Mouse (Mus musculus) embryonic facial prominence, embryonic 15.5 days (tissue): ENCODE results near the gene Rpa1. TPM values are rescaled to one million over a fixed set of nuclear protein-coding genes. Genes with fewer than 3 reads are reported as not detected.

ENCODE experiments used
- ATAC-seq: fragments of 200-750 bp; cut with Nextera tagmentation; 2 replicates; pipeline ENCODE4 v1.8.0; 2017; ENCODE audit warnings: low read depth, moderate TSS enrichment; ENCODE audit not compliant: insufficient number of reproducible peaks, low FRiP score, low TSS enrichment
- H3K27ac ChIP-seq: fragments of 300-500 bp; sonication (generic); replicated peaks from 2 replicates; pipeline ENCODE4 v1.5.1; 2015; ENCODE audit warnings: mild to moderate bottlenecking, inconsistent platforms
- H3K27me3 ChIP-seq: fragments of 300-500 bp; sonication (generic); 2 replicates; pipeline ENCODE4 v1.6.1; 2015; ENCODE audit warnings: inconsistent platforms
- H3K36me3 ChIP-seq: fragments of 300-500 bp; sonication (generic); 2 replicates; pipeline ENCODE4 v1.6.1; 2015; ENCODE audit warnings: mild to moderate bottlenecking, inconsistent platforms
- H3K4me1 ChIP-seq: fragments of 300-500 bp; sonication (generic); 2 replicates; pipeline ENCODE4 v1.6.1; 2015; ENCODE audit warnings: inconsistent platforms
- H3K4me2 ChIP-seq: fragments of 300-500 bp; sonication (generic); replicated peaks from 2 replicates; pipeline ENCODE4 v1.6.1; 2015; ENCODE audit warnings: mild to moderate bottlenecking, inconsistent platforms
- H3K4me3 ChIP-seq: fragments of 300-500 bp; sonication (generic); replicated peaks from 2 replicates; pipeline ENCODE4 v1.5.1; 2015; ENCODE audit warnings: mild to moderate bottlenecking, inconsistent platforms
- H3K9ac ChIP-seq: fragments of 300-500 bp; sonication (generic); 2 replicates; pipeline ENCODE4 v1.6.1; 2015; ENCODE audit warnings: inconsistent platforms
- H3K9me3 ChIP-seq: fragments of 300-500 bp; sonication (generic); replicated peaks from 2 replicates; pipeline ENCODE4 v1.6.1; 2016; ENCODE audit warnings: inconsistent platforms
- WGBS: fragments of 180-500 bp; shearing (Covaris S2); methylation state at CpG from one replicate; pipeline ENCODE4 v1.1.7; 2015; 5-methylcytosine and 5-hydroxymethylcytosine counted together
- microRNA-seq: library from miRNA; unstranded; fragments of <30 nt; microRNA quantifications from one replicate; pipeline ENCODE4, GENCODE M21; 2016; ENCODE audit warnings: borderline number of aligned reads
- polyA plus RNA-seq: library from polyadenylated mRNA; unstranded; fragments of >200 nt; fragmentation: Nextera tagmentation; extraction: Ambion mirVana; gene quantifications from 2 replicates; pipeline ENCODE4 v1.2.1, GENCODE M21; 2015

Gene Rpa1
- polyA plus RNA-seq, 1 experiment from 2014 or later: 96.4 TPM

GRCm38 (mm10) chr11:75249588-75249987, 98.5 kb downstream of the Rpa1 start:
- no peak overlapping the region for H3K4me3 ChIP-seq
- no peaks in the 10 kb centered on the region for H3K9me3 ChIP-seq
- no peaks in the 10 kb centered on the region for H3K27me3 ChIP-seq
- no peak overlapping the region for H3K9ac ChIP-seq
- ATAC-seq: no peak
- 78% methylated on average over 9 of the region's 9 CpGs for WGBS
- no peak overlapping the region for H3K4me2 ChIP-seq
- peaks cover 27% of the 10 kb centered on the region for H3K4me1 ChIP-seq
- H3K36me3 ChIP-seq: no peaks in the 10 kb centered on the region
- H3K27ac ChIP-seq: no peak overlapping the region

Small RNA genes lying within 50 kb of the gene (microRNA-seq; reads per million reads assigned to microRNA genes)
- not detected for gene Gm47300

Other genes with a start within 250 kb of the Rpa1 start
- 17.7 and 19.8 TPM in 2 replicates for gene Hic1, start 178.8 kb downstream of the Rpa1 start, polyA plus RNA-seq
- gene Ovca2, start 169.5 kb downstream of the Rpa1 start, polyA plus RNA-seq: 23.8 and 25.1 TPM in 2 replicates
- gene Dph1, start 157.1 kb downstream of the Rpa1 start, polyA plus RNA-seq: 20.5 and 21.0 TPM in 2 replicates
- 6.4 and 7.3 TPM in 2 replicates for gene Rtn4rl1, start 154.5 kb downstream of the Rpa1 start, polyA plus RNA-seq
- 13.2 and 13.8 TPM in 2 replicates for gene Smyd4, start 109 bp upstream of the Rpa1 start, polyA plus RNA-seq
- 393 and 406 TPM in 2 replicates for gene Serpinf1, start 74.4 kb upstream of the Rpa1 start, polyA plus RNA-seq
- 0.09 TPM in 1 of 2 replicates, not detected in the other for gene Serpinf2, start 91.3 kb upstream of the Rpa1 start, polyA plus RNA-seq
- 6.3 and 7.4 TPM in 2 replicates for gene Wdr81, start 106.4 kb upstream of the Rpa1 start, polyA plus RNA-seq
- 35.1 and 38.0 TPM in 2 replicates for gene Tlcd2, start 113.4 kb upstream of the Rpa1 start, polyA plus RNA-seq
- 51.7 and 52.5 TPM in 2 replicates for gene Prpf8, start 138.5 kb upstream of the Rpa1 start, polyA plus RNA-seq
- gene Rilp, start 161.8 kb upstream of the Rpa1 start, polyA plus RNA-seq: 0.73 and 1.0 TPM in 2 replicates
- 8.0 and 8.1 TPM in 2 replicates for gene Scarf1, start 165.2 kb upstream of the Rpa1 start, polyA plus RNA-seq
- gene Slc43a2, start 183.4 kb upstream of the Rpa1 start, polyA plus RNA-seq: 5.5 and 5.7 TPM in 2 replicates
- 73.0 and 79.3 TPM in 2 replicates for gene Pitpna, start 239.8 kb upstream of the Rpa1 start, polyA plus RNA-seq